Mouse (Mus musculus) ovary, postnatal 36 days (tissue): ENCODE results near the gene Slc50a1.

ENCODE experiments used
- DNase-seq: peaks from one replicate; pipeline ENCODE4 v3.0.0; 2022; ENCODE audit warnings: low spot score, mixed read lengths

Slc50a1 gene

GRCm38 (mm10) chr3:89270051-89270755 lies at the start of gene Slc50a1:
Gene Slc50a1 (minus strand): TSS chr3:89270570.
- DNase-seq: peak; percentile 88

- DNase-seq: no peak
Observed at GRCm38 (mm10) chr3:89319591-89320350, 49.4 kb upstream of the Slc50a1 start.

- no peak for DNase-seq
Observed at GRCm38 (mm10) chr3:89318971-89319590, 48.7 kb upstream of the Slc50a1 start.

- no peak for DNase-seq
Observed at GRCm38 (mm10) chr3:89318316-89318715, 47.9 kb upstream of the Slc50a1 start.

- DNase-seq: no peak
Observed at GRCm38 (mm10) chr3:89317246-89317645, 46.9 kb upstream of the Slc50a1 start.

- peak; percentile 80 for DNase-seq
Observed at GRCm38 (mm10) chr3:89316833-89317232, 46.5 kb upstream of the Slc50a1 start.

- DNase-seq: no peak
Observed at GRCm38 (mm10) chr3:89315930-89316831, 45.8 kb upstream of the Slc50a1 start.

- peak; percentile 77 for DNase-seq
Observed at GRCm38 (mm10) chr3:89315195-89315929, 45.0 kb upstream of the Slc50a1 start.

GRCm38 (mm10) chr3:89314791-89315190 lies 44.4 kb upstream of the Slc50a1 start:
- no peak for DNase-seq

GRCm38 (mm10) chr3:89314340-89314739 lies 44.0 kb upstream of the Slc50a1 start:
- no peak for DNase-seq

- peak; percentile 64 for DNase-seq
Observed at GRCm38 (mm10) chr3:89308089-89308488, 37.7 kb upstream of the Slc50a1 start.

- DNase-seq: no peak
Observed at GRCm38 (mm10) chr3:89305551-89306325, 35.4 kb upstream of the Slc50a1 start.

GRCm38 (mm10) chr3:89305105-89305504 lies 34.7 kb upstream of the Slc50a1 start:
- DNase-seq: no peak

- DNase-seq: no peak
Observed at GRCm38 (mm10) chr3:89304440-89304839, 34.1 kb upstream of the Slc50a1 start.

GRCm38 (mm10) chr3:89300514-89300913 lies 30.1 kb upstream of the Slc50a1 start:
- no peak for DNase-seq

- DNase-seq: no peak
Observed at GRCm38 (mm10) chr3:89300071-89300470, 29.7 kb upstream of the Slc50a1 start.

GRCm38 (mm10) chr3:89299499-89299898 lies 29.1 kb upstream of the Slc50a1 start:
- peak; percentile 22 for DNase-seq

GRCm38 (mm10) chr3:89298908-89299307 lies 28.5 kb upstream of the Slc50a1 start:
- DNase-seq: no peak

- DNase-seq: no peak
Observed at GRCm38 (mm10) chr3:89296761-89297396, 26.5 kb upstream of the Slc50a1 start.

GRCm38 (mm10) chr3:89295685-89296230 lies 25.4 kb upstream of the Slc50a1 start:
- no peak for DNase-seq
